Mouse (Mus musculus) spleen, postnatal 36 days (tissue): ENCODE measurements around the gene Evpl.

ENCODE experiments used
- DNase-seq, 2 experiments: peaks; one replicate each; pipeline ENCODE4 v3.0.0; 2022; ENCODE audit warnings: low spot score in 2 of 2, mixed read lengths in 1 of 2

Gene Evpl

GRCm38 (mm10) chr11:116213877-116214510, 23.9 kb downstream of the Evpl start:
- no peak for DNase-seq

DNA sequence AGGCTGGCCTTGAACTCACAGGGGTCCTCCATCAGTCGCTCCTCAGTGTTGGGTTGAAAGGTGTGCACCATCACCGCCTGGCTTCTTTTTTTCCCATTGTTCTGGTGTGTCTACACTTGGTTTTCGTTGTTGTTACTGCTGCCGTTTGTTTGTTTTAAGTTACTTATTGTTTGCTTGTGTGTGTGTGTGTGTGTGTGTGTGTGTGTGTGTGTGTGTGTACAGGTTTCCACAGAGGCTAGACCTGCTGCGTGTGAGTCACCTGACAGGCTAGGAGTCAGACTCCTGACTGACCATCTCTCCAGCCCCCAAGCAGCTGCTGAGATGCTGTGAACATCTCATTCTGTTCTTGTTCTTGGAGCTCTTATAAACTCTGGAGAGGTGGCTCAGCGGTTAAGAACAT, 25.0 kb downstream of the Evpl start:
- DNase-seq = no peak

DNA sequence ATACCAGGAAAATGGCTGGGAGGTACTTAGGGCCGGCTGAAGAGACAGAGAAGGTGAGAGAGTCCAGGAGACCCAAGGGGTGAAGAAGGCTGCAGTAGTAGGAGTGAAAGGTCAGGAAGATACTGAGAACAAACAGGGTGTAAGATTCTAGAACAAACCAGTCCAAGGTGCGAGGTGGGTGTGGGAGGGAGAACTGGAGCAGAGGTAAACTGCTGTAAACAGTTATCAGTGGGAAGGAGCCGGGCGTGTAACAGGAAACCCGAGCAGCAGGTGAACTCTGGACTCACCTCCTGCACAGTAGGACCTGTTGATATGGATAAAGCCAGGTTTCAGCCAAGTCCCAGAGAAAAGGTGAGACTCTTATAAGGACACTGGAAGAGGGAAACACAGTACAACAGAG, 27.2 kb downstream of the Evpl start:
- no peak for DNase-seq

GRCm38 (mm10) chr11:116209257-116209656, 28.6 kb downstream of the Evpl start:
- no peak for DNase-seq

- no peak for DNase-seq
These were observed 29.2 kb downstream of the Evpl start for GRCm38 (mm10) chr11:116208660-116209059.

DNA sequence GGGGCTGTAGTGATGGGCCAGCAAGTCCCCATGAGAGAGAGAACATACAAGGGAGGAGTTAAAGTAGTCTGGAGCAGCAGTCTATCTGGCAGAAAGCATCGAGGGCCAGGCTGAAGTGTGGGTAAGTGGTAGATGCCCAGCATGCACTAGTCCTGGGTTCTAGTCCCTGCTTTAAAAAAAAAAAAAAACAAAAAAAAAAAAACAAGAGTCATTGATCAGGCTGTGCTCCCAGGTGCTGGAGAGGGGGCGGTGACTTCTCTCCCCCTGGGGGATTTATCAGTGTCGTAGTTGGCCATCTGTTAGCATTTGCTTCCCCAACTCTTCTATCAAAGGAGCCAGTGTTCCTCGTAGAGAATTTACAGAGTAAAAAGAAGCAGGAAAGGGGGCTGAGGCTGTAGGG, 31.2 kb downstream of the Evpl start:
- DNase-seq = no peak

DNA sequence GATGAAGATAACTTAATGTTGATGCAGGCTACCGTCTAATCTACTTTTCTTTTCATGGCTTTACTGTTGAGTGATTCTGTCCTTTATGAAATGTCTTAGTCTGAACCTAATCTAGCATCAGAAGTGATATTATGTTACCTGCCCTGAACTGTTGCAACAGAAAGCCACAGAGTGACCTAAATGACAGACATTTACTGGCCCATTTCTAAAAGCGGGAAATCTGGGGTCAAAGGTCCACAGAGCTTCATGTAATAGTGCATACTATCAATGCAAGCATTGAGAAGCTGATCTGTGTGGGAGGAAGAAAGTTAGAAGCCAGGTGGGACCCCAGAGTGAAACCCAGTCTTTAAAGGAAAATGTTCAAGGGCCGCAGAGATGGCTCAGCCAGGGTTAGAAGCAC, 34.7 kb downstream of the Evpl start:
- no peak for DNase-seq

DNA sequence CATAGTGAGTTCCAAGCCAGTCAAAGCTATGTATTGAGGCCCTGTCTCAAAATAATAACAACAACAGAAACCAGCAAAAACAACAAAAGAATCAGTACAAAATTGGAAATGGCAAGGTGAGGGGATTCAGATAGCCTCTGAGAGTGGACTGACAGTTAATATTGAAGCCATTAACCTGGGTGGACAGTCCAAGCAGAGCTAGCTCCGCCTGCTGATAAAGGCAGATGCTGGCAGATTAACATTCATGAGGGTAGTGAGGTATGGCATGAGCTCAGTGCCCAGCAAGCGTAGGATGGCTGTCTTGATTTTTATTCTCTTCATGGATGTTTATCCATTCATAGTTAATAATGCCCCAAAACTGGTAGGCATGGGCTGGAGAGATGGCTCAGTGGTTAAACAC, 36.7 kb downstream of the Evpl start:
- DNase-seq = no peak

DNA sequence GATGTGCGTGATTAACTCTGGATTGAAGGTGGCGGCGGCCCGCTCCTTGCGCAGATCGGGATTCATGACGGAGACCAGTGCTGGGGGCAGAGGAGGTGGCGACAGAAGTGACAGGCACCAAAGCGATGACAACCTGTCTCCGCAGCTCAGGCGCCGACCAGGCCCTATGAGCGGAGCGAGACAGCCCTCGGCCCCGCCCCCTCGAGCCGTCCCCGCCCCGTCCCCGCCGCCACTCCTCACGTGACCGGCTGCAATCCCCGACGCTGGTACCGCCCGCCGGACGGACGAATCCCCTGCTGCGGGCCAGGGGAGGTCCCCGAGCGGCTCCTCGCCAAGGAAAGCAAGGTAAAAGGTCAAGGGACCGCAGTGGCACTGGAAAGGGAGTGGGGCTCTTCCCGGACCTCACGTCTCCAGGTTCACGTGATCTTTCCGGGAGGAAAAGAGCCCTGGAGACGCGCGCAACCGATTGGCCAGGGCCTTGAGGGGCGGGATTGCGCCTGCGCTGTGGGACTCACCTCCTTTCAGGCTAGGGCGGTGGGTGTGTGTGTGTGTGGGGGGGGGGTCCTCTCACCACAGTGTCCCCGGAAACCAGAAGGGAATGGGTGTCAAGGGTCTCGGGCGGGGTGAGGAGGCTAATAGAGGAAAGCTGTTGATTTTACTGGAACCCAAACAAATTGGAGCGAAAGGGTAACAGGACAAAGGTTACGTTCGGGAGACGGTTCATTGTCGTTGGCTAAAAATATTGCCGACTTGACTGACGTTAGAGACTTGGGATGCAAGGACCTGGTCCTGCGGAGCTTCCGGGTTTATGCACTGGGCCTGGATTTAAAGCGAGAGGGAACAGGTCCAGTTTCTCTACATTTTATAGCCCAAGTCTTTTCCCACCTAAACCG, 39.0 kb downstream of the Evpl start, which contains the start of the genes Ten1 and Acox1:
Gene Ten1, plus strand, starts transcription at position 217 of the 893 bp plus-strand sequence.
Gene Acox1, minus strand, starts transcription at position 407 of the 893 bp plus-strand sequence.
- DNase-seq = peak; percentile 90 to 94

DNA sequence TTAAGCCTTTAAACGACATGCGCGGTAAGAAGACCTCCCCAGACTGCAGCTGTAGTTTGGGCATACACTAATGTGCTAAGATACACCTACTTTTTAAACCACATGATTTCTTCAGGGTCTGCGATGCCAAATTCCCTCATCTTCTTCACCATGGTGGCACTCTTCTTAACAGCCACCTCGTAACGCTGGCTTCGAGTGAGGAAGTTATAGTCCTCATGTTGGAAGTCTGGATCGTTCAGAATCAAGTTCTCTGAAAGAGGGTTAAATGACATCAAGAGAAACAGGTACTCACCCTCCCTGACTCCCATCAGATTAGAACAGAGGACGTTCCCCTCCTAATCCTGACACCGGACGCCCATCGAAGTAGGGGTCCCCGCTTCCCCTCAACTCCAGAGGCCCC, 39.7 kb downstream of the Evpl start:
- DNase-seq = no peak

- no peak for DNase-seq
These were observed 40.3 kb downstream of the Evpl start for GRCm38 (mm10) chr11:116197584-116197906.

- DNase-seq = no peak
These were observed 40.9 kb downstream of the Evpl start for GRCm38 (mm10) chr11:116196866-116197583.

DNA sequence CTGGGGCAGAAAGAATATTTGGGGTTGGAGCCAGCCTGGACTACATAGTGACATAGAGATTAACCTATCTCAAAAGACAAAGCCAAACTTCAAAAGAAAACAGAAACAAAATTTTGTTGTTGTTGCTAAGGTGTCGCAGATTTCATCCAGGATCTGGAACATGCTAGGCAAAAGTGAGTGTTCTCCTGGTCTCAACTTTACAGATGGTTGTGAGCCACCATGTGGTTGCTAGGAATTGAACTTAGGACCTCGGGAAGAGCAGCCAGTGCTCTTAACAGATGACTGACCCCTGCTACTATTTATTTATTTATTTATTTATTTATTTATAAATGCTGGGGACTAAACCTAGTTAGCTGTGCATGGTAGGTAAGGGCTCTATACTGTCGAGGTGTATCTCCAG, 41.5 kb downstream of the Evpl start:
- DNase-seq = no peak

GRCm38 (mm10) chr11:116195252-116195651, 42.6 kb downstream of the Evpl start:
- no peak for DNase-seq

DNA sequence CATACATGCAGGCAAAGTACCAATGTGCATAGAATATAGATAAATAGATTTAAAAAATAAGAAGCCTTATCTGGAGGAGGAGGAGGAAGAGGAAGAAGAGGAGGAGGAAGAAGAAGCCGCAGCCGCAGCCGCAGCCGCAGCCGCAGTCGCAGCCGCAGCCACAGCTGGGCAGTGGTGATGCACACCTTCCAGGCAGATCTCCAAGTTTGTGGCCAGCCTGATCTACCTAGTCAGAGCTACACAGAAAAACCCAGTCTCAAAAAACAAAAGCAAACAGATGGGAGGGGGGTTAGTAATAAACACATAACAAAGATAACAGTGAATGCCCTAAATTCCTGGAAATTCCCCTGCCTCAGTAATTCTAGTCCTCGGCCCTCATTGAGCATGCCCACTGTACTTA, 43.3 kb downstream of the Evpl start:
- DNase-seq = no peak

GRCm38 (mm10) chr11:116187226-116187930, 50.5 kb downstream of the Evpl start:
- no peak for DNase-seq

DNA sequence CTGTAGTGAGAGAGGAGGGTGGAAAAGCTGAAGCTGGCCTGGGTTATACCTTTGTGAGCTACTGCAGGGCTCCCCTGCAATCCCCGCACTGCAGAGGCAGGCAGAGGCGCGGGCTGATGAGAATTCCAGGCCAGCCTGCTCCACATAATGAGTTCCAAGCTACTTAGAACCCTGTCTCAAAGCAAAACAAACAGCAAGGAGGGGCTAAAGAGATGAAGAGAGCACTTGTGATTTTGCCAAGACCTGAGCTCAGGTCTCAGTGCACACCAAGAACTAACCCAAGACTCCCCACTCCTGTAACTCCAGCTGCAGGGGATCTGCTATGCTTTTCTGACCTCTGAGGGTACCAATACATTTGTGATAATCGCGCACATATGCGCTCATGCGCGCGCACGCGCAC, 51.5 kb downstream of the Evpl start:
- no peak for DNase-seq

DNA sequence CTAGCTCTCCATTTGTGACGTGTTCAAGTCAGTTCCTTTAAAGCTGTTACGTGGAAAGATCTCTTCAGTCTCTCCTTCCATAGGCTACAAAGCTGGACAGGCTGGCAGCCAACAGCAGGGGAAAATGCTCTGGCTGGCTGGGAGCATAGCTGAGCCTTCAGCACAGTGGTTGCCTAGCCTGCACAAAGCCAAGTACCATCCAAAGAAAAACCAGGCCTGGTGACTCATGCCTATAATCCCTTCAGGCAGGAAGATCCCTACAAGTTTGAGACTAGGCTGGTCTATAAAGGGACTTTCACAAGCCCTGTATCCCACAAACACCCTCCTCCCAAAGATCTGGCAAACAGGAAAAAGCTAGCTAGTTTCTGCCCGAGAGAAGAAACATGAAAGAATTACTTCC, 52.0 kb downstream of the Evpl start:
- DNase-seq = no peak

GRCm38 (mm10) chr11:116178411-116179121, 59.3 kb downstream of the Evpl start:
- no peak for DNase-seq

DNA sequence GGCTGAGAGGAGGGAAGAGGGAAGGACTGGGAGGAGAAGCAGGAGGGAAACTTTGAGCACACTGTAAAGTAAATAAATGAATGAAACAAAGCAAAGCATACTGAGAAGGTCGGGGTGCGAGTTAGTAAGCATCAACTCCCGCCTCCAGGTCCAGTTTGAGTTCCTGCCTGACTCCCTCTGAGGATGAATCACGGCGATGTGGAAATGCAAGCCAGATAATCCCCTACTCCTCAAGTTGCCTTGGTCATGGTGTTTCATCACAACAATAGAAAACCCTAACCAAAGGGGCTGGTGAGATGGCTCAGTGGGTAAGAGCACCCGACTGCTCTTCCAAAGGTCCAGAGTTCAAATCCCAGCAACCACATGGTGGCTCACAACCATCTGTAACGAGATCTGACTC, 61.9 kb downstream of the Evpl start:
- DNase-seq = no peak

DNA sequence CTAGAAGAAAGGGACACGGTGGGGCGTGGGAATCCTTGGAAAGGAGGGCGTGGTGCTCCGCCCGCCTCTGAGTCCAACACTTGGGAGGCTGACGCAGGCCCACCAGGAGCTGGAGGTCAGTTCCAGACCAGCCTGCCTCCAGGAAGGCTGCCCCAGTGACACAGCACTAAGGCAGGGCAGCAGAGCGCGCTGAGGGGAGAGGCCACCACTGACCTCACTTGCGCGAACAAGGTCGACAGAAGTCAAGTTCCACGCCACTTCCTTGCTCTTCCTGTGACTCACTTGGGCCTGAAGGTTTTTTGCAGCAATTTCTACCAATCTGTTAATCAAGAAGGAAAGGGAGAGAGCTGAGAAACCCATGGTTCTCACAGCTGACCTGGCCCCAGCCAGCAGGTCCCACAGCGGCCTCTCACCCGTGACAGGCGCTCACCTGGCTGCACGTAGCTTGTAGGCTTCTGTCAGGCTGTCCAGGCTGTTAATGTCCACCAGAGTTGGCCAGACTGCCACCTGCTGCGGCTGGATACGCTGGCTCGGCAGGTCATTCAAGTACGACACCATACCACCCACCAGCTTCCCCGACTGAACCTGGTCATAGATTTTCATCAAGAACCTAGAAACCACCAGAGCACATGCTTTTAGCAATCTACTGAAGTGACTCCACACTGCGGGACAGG, 63.0 kb downstream of the Evpl start:
- no peak for DNase-seq
